Mouse (Mus musculus): ENCODE measurements around the gene Hyal3. TPM values are rescaled to one million over a fixed set of nuclear protein-coding genes. Genes with fewer than 3 reads are reported as not detected.

Gene Hyal3
- polyA plus RNA-seq, 1 experiment from 2014 or later = 1.5 TPM

DNA sequence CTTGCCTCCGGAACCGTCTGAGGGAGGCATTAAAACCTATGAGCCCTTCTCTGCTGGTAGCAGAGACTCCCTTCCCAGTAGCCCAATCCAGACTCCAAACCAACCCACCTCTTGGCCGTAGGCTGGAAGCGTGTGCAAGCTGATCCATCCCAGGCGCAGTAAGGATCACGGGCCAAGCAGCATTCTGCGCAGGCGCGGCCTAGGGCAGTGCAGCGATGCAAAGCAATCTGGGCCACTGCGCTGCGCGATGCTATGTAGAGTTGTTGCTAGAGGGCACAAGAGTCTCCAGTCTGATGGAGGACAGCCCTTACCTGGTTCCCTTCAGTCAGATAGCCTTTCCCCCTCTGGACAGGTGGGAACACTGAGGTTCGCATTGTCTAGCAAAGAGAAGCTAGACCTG is 19.2 kb downstream of the Hyal3 start:
- Histone ChIP-seq H3K4me3 (ENCODE audit: low read depth, low read length) (no peak overlapping the region), H3K9ac (ENCODE audit: low read depth, low read length) (no peak overlapping the region), H3K4me2 (no peak overlapping the region), H3K27ac (ENCODE audit: low read depth, low read length) (no peak overlapping the region), H3K27me3 (replicated peaks; ENCODE audit: control insufficient read depth, insufficient read depth, low read length) (peaks cover 24% of the 10 kb centered on the region), H3K9me3 (ENCODE audit: control insufficient read depth, low read length) (no peaks in the 10 kb centered on the region), H3K4me1 (replicated peaks; ENCODE audit: control insufficient read depth, insufficient read depth, low read length) (peaks cover 4% of the 10 kb centered on the region), H3K36me3 (ENCODE audit: control insufficient read depth, insufficient read depth, low read length) (peaks cover 3% of the 10 kb centered on the region; the same call in 1 of the 2 replicates)
- 64% methylated on average over 14 of the region's 14 CpGs for WGBS
- DNase-seq (ENCODE audit: low spot score) = no peak
- no peak for ATAC-seq (replicated peaks; ENCODE audit: low FRiP score)

DNA sequence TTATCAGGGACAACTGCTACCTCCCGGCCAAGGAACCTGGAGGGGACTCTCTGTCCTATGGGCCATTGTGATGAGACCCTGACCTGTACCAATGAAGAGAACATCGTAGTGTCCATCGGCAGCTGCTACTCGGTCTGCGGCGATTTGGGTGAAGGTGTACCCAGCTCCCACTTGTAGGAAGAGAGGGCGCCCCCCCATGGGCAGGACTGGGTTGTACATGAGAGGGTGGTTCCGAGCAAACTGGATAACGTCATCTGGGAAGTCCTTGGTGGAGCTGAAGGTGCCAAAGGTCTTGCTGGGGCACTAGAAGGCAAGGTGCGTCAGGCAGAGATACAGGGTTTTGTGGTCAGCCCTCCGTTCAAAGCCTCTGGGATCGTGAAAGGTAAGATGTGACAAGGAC is 20.1 kb downstream of the Hyal3 start:
- no peak overlapping the region for H3K4me2 ChIP-seq
- peaks cover 2% of the 10 kb centered on the region; the same call in 1 of the 2 replicates for H3K36me3 ChIP-seq (ENCODE audit: control insufficient read depth, insufficient read depth, low read length)
- H3K4me1 ChIP-seq (replicated peaks; ENCODE audit: control insufficient read depth, insufficient read depth, low read length) = peaks cover 8% of the 10 kb centered on the region
- peaks cover 24% of the 10 kb centered on the region for H3K27me3 ChIP-seq (replicated peaks; ENCODE audit: control insufficient read depth, insufficient read depth, low read length)
- WGBS = 70% methylated on average over 12 of the region's 12 CpGs
- no peak overlapping the region for H3K4me3 ChIP-seq (ENCODE audit: low read depth, low read length)
- no peak overlapping the region for H3K27ac ChIP-seq (ENCODE audit: low read depth, low read length)
- DNase-seq (ENCODE audit: low spot score) (no peak), ATAC-seq (replicated peaks; ENCODE audit: low FRiP score) (no peak)
- H3K9ac ChIP-seq (ENCODE audit: low read depth, low read length) = no peak overlapping the region
- H3K9me3 ChIP-seq (ENCODE audit: control insufficient read depth, low read length) = no peaks in the 10 kb centered on the region

DNA sequence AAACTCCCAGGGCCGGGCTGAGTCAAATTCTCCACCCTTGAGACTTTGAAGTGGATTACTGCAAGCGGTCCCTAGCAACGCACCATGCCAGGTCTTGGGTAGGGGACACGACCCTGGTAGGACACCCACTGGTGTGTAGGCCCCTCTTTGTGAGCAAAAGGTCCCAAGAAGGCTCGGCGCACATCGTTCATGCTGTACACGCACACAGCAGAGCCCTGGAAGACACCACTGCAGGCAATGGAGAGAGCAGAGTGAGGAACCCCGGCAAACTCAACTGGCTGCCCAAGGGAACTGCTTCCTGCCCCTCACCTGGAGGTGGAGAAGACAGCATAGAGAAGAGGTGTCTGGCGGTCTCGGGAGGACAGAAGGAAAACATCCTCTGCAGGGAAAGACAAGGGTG is 20.7 kb downstream of the Hyal3 start:
- Histone ChIP-seq H3K4me3 (ENCODE audit: low read depth, low read length) (no peak overlapping the region), H3K27me3 (replicated peaks; ENCODE audit: control insufficient read depth, insufficient read depth, low read length) (peaks cover 24% of the 10 kb centered on the region), H3K9ac (ENCODE audit: low read depth, low read length) (no peak overlapping the region), H3K4me1 (replicated peaks; ENCODE audit: control insufficient read depth, insufficient read depth, low read length) (peaks cover 8% of the 10 kb centered on the region), H3K27ac (ENCODE audit: low read depth, low read length) (no peak overlapping the region), H3K36me3 (ENCODE audit: control insufficient read depth, insufficient read depth, low read length) (no peaks in the 10 kb centered on the region), H3K4me2 (no peak overlapping the region), H3K9me3 (ENCODE audit: control insufficient read depth, low read length) (no peaks in the 10 kb centered on the region)
- 85% methylated on average over 11 of the region's 11 CpGs for WGBS
- ATAC-seq (replicated peaks; ENCODE audit: low FRiP score) (no peak), DNase-seq (ENCODE audit: low spot score) (no peak)

DNA sequence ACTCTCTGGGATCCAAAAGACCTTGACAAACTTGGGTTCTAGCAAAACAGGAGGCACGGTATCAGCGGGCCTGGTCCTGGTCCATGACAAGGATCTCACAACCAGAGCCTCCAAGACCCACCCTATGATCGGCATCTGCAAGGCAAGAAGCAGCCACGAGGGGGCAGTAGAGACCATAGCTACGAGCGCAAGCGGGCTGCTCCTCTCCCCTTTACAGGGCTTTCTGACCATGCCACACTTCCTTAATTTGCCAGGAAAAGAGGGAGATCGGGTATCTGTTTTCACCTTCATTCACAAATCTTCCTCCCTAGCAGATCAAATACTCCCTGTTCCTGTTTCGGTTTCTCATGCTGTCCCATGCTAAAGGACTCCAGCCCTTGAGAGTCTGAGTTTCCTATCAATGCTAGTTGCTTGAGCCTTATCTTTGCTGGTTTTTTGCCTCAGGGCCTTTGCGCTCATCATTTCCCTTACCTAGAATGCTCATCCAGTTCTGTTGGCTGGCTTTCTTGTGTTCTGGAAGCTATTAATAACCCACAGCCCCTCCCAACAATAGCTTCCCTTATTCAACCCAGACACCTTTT is 21.5 kb downstream of the Hyal3 start:
- H3K27me3 ChIP-seq (replicated peaks; ENCODE audit: control insufficient read depth, insufficient read depth, low read length) = peaks cover 24% of the 10 kb centered on the region
- ATAC-seq (replicated peaks; ENCODE audit: low FRiP score) (peak; percentile 69), DNase-seq (ENCODE audit: low spot score) (peak; percentile 91)
- H3K36me3 ChIP-seq (ENCODE audit: control insufficient read depth, insufficient read depth, low read length) = no peaks in the 10 kb centered on the region
- peak overlapping the region; percentile 44 for H3K4me2 ChIP-seq
- H3K27ac ChIP-seq (ENCODE audit: low read depth, low read length) = no peak overlapping the region
- peaks cover 10% of the 10 kb centered on the region for H3K4me1 ChIP-seq (replicated peaks; ENCODE audit: control insufficient read depth, insufficient read depth, low read length)
- H3K9me3 ChIP-seq (ENCODE audit: control insufficient read depth, low read length) = no peaks in the 10 kb centered on the region
- peak overlapping the region; percentile 18; the same call in 1 of the 2 replicates for H3K4me3 ChIP-seq (ENCODE audit: low read depth, low read length)
- WGBS = 7% methylated on average over 10 of the region's 10 CpGs
- no peak overlapping the region for H3K9ac ChIP-seq (ENCODE audit: low read depth, low read length)

DNA sequence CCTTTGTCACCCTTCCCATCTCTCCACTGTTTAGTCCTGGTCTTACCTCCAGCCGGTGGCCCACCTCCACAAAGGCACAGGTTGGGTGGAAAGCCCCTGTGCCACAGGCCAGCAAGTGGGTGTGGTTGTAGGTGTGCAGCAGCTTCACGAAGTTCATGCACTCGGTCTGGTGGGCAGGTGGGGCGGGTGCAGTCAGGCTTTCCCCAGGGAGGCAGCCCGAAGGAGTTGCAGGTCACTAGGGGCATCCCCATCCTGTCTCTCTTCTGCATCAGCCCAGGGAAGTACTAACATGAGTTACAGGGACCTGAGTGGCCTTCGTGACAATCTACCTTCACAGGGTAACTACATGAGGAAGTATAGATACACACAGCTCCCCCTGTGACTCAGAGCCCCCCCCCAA is 22.6 kb downstream of the Hyal3 start:
- WGBS = 72% methylated on average over 6 of the region's 6 CpGs
- Histone ChIP-seq H3K27me3 (replicated peaks; ENCODE audit: control insufficient read depth, insufficient read depth, low read length) (peaks cover 24% of the 10 kb centered on the region), H3K4me1 (replicated peaks; ENCODE audit: control insufficient read depth, insufficient read depth, low read length) (peaks cover 15% of the 10 kb centered on the region), H3K27ac (ENCODE audit: low read depth, low read length) (no peak overlapping the region), H3K9me3 (ENCODE audit: control insufficient read depth, low read length) (no peaks in the 10 kb centered on the region), H3K4me2 (no peak overlapping the region), H3K9ac (ENCODE audit: low read depth, low read length) (no peak overlapping the region), H3K36me3 (ENCODE audit: control insufficient read depth, insufficient read depth, low read length) (no peaks in the 10 kb centered on the region), H3K4me3 (ENCODE audit: low read depth, low read length) (no peak overlapping the region)
- ATAC-seq (replicated peaks; ENCODE audit: low FRiP score) (no peak), DNase-seq (ENCODE audit: low spot score) (no peak)

DNA sequence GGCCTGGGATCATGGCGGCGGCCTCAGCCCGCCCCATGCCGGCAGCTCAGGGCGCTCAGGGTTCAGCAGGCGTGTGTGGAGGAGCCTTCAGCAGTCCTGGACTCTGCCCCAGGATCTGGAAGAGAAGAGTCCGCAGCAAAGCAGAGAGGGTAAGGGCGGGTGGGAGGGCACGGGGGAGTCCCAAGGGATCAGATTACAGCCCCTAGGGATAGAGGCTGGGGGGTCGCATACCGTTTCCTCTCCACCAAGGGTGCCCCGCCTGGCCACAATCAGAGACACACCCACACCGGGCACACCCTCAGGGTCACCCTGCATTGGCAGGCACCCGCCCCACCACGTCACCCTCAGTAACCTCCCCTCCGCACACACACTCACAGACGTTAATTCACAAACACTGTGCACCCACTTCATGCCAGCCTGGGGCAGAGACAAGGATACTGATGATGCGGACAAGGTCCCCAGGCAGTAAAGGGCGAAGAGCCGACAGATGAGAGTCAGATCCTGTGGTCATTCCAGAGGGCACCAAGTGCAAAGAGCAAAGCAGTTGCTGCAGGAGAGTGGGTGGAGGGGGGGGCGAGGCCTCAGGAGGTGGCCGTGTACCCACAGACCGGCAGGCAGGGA is 24.5 kb downstream of the Hyal3 start:
- Histone ChIP-seq H3K9ac (ENCODE audit: low read depth, low read length) (no peak overlapping the region), H3K27me3 (replicated peaks; ENCODE audit: control insufficient read depth, insufficient read depth, low read length) (peaks cover 8% of the 10 kb centered on the region), H3K4me3 (ENCODE audit: low read depth, low read length) (no peak overlapping the region), H3K27ac (ENCODE audit: low read depth, low read length) (no peak overlapping the region), H3K9me3 (ENCODE audit: control insufficient read depth, low read length) (no peaks in the 10 kb centered on the region), H3K36me3 (ENCODE audit: control insufficient read depth, insufficient read depth, low read length) (no peaks in the 10 kb centered on the region), H3K4me2 (no peak overlapping the region), H3K4me1 (replicated peaks; ENCODE audit: control insufficient read depth, insufficient read depth, low read length) (peaks cover 21% of the 10 kb centered on the region)
- DNase-seq (ENCODE audit: low spot score) (no peak), ATAC-seq (replicated peaks; ENCODE audit: low FRiP score) (no peak)
- WGBS = 48% methylated on average over 23 of the region's 23 CpGs

DNA sequence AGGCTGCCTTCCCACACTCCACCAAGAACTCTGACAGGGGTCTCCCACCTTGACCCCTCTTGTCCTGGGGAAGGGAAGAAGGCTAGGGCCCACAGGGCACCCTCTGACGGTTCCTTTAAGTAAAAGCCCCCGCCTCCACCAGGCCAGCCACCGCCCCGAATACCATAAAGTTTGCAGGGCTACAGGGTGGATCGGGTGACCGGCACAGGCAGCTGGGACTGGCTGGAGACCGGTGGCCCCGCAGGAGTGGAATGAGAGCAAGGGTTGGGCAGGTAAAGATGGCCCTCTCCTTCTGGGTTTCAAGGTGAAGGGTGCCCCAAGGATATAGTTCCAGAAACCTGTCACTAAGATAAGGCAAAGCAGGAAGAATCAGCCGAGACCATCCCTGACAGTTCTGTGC is 26.0 kb downstream of the Hyal3 start:
- Histone ChIP-seq H3K9ac (ENCODE audit: low read depth, low read length) (no peak overlapping the region), H3K4me2 (no peak overlapping the region), H3K9me3 (ENCODE audit: control insufficient read depth, low read length) (no peaks in the 10 kb centered on the region), H3K36me3 (ENCODE audit: control insufficient read depth, insufficient read depth, low read length) (no peaks in the 10 kb centered on the region), H3K27me3 (replicated peaks; ENCODE audit: control insufficient read depth, insufficient read depth, low read length) (no peaks in the 10 kb centered on the region; the same call in 1 of the 2 replicates), H3K27ac (ENCODE audit: low read depth, low read length) (no peak overlapping the region), H3K4me3 (ENCODE audit: low read depth, low read length) (no peak overlapping the region), H3K4me1 (replicated peaks; ENCODE audit: control insufficient read depth, insufficient read depth, low read length) (peaks cover 26% of the 10 kb centered on the region)
- ATAC-seq (replicated peaks; ENCODE audit: low FRiP score) = no peak
- no peak for DNase-seq (ENCODE audit: low spot score)
- 24% methylated on average over 9 of the region's 9 CpGs for WGBS

DNA sequence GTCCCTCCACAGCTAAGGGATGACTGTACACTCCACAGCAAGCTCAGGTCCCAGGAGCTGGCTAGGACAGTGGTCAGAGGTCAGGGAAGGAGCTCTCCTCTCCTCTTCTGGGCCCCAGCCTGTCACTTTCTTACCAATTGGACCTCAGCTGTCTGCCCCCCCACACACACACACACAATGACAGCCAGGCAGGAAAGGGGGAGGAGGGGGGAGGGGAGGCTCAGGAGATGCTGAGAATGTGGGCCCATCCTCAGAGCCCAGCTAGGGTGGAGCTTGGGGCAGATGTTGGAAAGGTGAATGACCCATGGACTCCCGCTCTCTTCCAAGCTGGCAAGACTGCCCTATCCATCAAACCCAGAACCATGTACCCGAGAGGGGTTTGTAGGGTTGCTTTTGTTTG is 26.4 kb downstream of the Hyal3 start:
- H3K4me1 ChIP-seq (replicated peaks; ENCODE audit: control insufficient read depth, insufficient read depth, low read length) = peaks cover 31% of the 10 kb centered on the region
- H3K4me2 ChIP-seq = no peak overlapping the region
- 78% methylated on average over 2 of the region's 2 CpGs for WGBS
- H3K27ac ChIP-seq (ENCODE audit: low read depth, low read length) = no peak overlapping the region
- no peaks in the 10 kb centered on the region; the same call in 1 of the 2 replicates for H3K27me3 ChIP-seq (replicated peaks; ENCODE audit: control insufficient read depth, insufficient read depth, low read length)
- H3K9me3 ChIP-seq (ENCODE audit: control insufficient read depth, low read length) = no peaks in the 10 kb centered on the region
- no peak overlapping the region for H3K9ac ChIP-seq (ENCODE audit: low read depth, low read length)
- ATAC-seq (replicated peaks; ENCODE audit: low FRiP score) (no peak), DNase-seq (ENCODE audit: low spot score) (no peak)
- H3K4me3 ChIP-seq (ENCODE audit: low read depth, low read length) = no peak overlapping the region
- no peaks in the 10 kb centered on the region for H3K36me3 ChIP-seq (ENCODE audit: control insufficient read depth, insufficient read depth, low read length)

DNA sequence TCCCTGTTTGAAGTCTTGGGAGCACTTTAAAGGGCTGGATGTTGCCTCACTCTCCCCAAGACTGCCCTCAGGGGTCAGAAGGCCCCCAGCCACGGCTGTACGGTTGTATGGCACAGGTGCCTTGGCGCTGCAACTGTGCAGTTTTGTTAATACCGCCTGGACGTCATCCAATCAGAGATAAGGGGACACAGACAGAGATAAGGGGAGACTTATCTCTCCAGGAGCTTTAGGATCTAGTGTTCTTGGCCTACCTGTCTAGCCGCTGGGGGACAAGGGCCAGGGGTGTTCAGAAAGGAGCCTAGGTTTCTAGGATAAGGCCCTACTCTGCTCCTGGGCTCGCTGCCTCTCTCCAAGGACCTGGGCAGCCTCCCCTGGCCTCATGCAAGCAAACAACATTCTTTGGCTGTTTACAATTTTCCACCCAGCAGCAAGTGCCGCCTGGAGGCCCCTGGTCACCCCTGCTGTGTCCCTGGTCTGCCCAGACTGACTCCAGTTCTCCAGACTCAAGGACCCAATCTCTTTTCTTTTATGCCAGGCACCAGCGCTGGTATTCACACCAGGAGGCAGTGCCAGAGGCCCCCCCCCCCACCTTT is 27.1 kb downstream of the Hyal3 start:
- H3K9ac ChIP-seq (ENCODE audit: low read depth, low read length) = no peak overlapping the region
- H3K4me2 ChIP-seq = no peak overlapping the region
- no peaks in the 10 kb centered on the region; the same call in 1 of the 2 replicates for H3K27me3 ChIP-seq (replicated peaks; ENCODE audit: control insufficient read depth, insufficient read depth, low read length)
- DNase-seq (ENCODE audit: low spot score) (no peak), ATAC-seq (replicated peaks; ENCODE audit: low FRiP score) (no peak)
- no peak overlapping the region for H3K27ac ChIP-seq (ENCODE audit: low read depth, low read length)
- H3K9me3 ChIP-seq (ENCODE audit: control insufficient read depth, low read length) = no peaks in the 10 kb centered on the region
- no peak overlapping the region for H3K4me3 ChIP-seq (ENCODE audit: low read depth, low read length)
- no peaks in the 10 kb centered on the region for H3K36me3 ChIP-seq (ENCODE audit: control insufficient read depth, insufficient read depth, low read length)
- 45% methylated on average over 9 of the region's 9 CpGs for WGBS
- peaks cover 31% of the 10 kb centered on the region for H3K4me1 ChIP-seq (replicated peaks; ENCODE audit: control insufficient read depth, insufficient read depth, low read length)

All from liver, embryonic 11.5 days (tissue).